Mouse (Mus musculus) embryonic facial prominence, embryonic 10.5 days (tissue): Measurements from ENCODE around the gene Gm49337. TPM values are rescaled to one million over a fixed set of nuclear protein-coding genes. Genes with fewer than 3 reads are reported as not detected.

Experiments
- DNase-seq: peaks from one replicate; pipeline ENCODE4 v3.0.0-alpha.2; 2017; ENCODE audit warnings: low spot score
- H3K27ac ChIP-seq: fragments of 300-500 bp; sonication (generic); replicated peaks from 2 replicates; pipeline ENCODE4 v1.5.1; 2016; ENCODE audit warnings: mild to moderate bottlenecking
- H3K27me3 ChIP-seq: fragments of 300-500 bp; sonication (generic); replicated peaks from 2 replicates; pipeline ENCODE4 v1.6.1; 2016; ENCODE audit warnings: low read depth, mild to moderate bottlenecking; ENCODE audit not compliant: poor library complexity, severe bottlenecking
- H3K36me3 ChIP-seq: fragments of 300-500 bp; sonication (generic); replicated peaks from 2 replicates; pipeline ENCODE4 v1.6.1; 2016; ENCODE audit warnings: mild to moderate bottlenecking, moderate library complexity
- H3K4me1 ChIP-seq: fragments of 300-500 bp; sonication (generic); 2 replicates; pipeline ENCODE4 v1.6.1; 2016
- H3K4me3 ChIP-seq: fragments of 300-500 bp; sonication (generic); 2 replicates; pipeline ENCODE4 v1.5.1; 2016; ENCODE audit warnings: mild to moderate bottlenecking, moderate library complexity
- H3K9me3 ChIP-seq: fragments of 300-500 bp; sonication (generic); 2 replicates; pipeline ENCODE4 v1.6.1; 2016; ENCODE audit warnings: mild to moderate bottlenecking
- WGBS: fragments of 180-500 bp; shearing (Covaris S2); methylation state at CpG from one replicate; pipeline ENCODE4 v1.1.7; 2016; 5-methylcytosine and 5-hydroxymethylcytosine counted together
- polyA plus RNA-seq: library from polyadenylated mRNA; unstranded; fragments of >200 nt; fragmentation: Nextera tagmentation; extraction: Ambion mirVana; gene quantifications from 2 replicates; pipeline ENCODE4 v1.2.1, GENCODE M21; 2016

Gm49337 gene
- polyA plus RNA-seq = not detected in 2 replicates

DNA sequence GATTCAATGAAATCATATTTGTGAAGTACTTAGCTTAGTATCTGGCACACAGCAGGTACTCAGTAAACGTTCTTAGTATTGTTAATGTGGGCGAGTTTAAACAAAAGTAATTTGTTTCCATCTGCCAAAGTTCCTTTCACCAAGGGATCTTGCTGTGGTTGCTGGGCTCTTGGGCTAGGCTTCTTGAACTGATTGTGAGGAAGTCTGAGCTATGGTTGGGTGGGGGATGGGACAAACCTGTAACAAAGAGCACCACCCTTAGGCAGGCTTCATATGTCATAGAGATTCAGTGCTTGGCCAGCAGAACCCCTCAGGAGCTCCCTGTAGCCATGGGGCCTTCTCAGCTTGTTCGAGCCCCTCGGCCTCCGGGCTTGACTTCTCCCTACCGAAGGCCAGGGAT is at the start of gene Gm49337, which contains the start of gene 1700042G07Rik:
TSS of gene Gm49337 (plus strand) at position 313 of the 400 bp plus-strand sequence.
TSS of gene 1700042G07Rik (plus strand) at position 301 of the 400 bp plus-strand sequence.
- Histone ChIP-seq H3K36me3 (no peaks in the 10 kb centered on the region), H3K27ac (peak within 1 kb of the TSS; percentile 48; the same call in 1 of the 2 replicates), H3K4me1 (peaks cover 49% of the 10 kb centered on the region), H3K27me3 (no peaks in the 10 kb centered on the region), H3K9me3 (no peaks in the 10 kb centered on the region), H3K4me3 (no peak within 1 kb of the TSS)
- WGBS = 90% methylated on average over 6 of the region's 6 CpGs
- DNase-seq = no peak

DNA sequence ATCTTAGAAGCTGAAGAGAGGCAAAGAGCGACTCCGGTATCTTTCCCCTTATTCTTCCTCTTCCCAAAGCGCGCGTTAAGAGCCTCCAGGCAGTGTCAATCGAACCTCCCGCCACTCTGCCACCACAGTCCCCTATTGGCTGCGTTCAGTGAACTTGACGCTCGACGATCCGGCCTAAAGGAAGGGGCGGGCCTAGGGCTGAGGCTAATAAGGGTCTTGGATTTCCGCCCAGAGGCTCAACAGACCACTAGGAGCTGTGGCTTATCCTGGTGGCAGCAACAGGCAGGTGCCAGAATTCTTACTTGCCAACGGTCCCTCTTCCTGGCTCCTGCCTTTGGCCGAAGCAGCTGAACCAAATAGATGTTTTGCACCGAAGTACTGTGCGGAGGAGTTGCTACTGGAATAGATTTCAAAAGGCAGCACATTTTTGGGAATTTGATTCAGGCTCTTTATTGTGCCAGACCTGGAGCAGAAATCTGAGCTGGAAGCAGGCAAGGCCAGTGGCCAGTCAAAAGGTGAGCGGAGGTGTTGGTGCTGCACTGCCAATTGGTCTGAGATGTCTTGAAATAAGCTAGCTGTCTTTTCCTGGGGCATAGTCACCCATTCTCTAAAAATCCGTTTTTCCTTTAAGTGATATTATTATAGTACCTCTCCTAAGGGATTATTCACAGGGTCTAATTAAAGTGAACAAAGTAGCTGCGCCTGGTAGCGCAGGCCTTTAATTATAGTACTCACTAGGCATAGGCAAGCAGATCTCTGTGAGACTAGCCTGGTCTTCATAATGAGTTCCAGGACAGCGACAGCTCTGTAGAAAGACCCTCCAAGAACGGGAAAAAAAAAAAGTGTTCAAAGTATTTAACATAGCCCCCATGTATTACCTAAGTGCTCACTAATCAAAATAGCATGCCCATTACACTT is 49.3 kb upstream of the Gm49337 start, which contains the start of the genes Rad54l and Pomgnt1:
TSS of gene Rad54l (minus strand) at position 89 of the 918 bp plus-strand sequence.
TSS of gene Pomgnt1 (plus strand) at position 239 of the 918 bp plus-strand sequence.
- peak; percentile 95 for DNase-seq
- WGBS = 5% methylated on average over 24 of the region's 24 CpGs
- Histone ChIP-seq H3K36me3 (peaks cover 25% of the 10 kb centered on the region), H3K9me3 (no peaks in the 10 kb centered on the region), H3K27ac (peak within 1 kb of the TSS; percentile 82), H3K27me3 (no peaks in the 10 kb centered on the region), H3K4me1 (peaks cover 27% of the 10 kb centered on the region), H3K4me3 (peak within 1 kb of the TSS; percentile 80)

DNA sequence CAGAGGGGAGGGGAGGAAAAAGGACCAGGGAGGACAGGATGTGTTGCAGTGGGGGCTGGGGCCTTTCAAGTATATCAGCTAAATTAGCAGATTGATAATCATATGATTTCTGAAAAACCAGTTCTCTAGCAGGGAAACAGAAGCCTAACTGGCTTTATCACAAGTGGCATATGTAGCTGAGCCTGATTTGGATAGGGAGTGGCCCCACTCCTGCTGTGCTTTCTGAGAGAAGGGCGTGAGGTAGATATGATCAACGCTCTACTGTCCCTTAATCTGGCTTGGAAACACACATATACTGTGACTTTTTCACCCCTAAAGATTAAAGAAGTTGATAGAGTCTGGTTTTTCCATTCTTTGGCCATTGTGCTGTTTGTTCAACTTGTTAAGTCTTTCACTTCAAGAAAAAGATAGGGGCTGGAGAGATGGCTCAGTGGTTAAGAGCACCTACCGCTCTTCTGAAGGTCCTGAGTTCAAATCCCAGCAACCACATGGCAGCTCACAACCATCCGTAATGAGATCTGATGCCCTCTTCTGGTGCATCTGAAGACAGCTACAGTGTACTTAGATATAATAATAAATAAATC is 47.3 kb upstream of the Gm49337 start:
- Histone ChIP-seq H3K4me1 (peaks cover 27% of the 10 kb centered on the region), H3K27me3 (no peaks in the 10 kb centered on the region), H3K27ac (no peak overlapping the region), H3K4me3 (no peak overlapping the region), H3K36me3 (peaks cover 15% of the 10 kb centered on the region), H3K9me3 (no peaks in the 10 kb centered on the region)
- DNase-seq = no peak
- WGBS = 97% methylated on average over 4 of the region's 4 CpGs

DNA sequence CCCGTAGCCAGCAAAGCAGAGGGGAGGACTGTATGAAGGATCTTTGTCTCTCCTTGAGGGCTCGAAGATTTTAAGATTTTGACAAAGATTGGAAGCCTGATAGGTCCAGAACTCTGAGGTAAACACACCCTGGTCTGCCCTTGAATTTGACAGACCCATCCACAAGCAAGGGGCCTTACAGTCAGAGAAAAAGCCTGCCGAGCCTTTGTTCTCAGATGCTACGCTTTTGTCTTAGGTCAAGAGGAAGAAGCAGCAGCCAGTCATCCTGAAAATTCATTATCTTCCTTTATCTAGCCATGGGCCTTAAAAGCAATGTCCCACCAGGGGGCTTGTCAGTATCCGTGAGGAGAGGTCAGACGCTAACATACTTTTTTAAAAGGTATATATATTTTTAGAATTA is 45.2 kb upstream of the Gm49337 start:
- Histone ChIP-seq H3K9me3 (no peaks in the 10 kb centered on the region), H3K36me3 (peaks cover 16% of the 10 kb centered on the region), H3K4me1 (peaks cover 20% of the 10 kb centered on the region), H3K4me3 (no peak overlapping the region), H3K27me3 (no peaks in the 10 kb centered on the region), H3K27ac (no peak overlapping the region)
- 77% methylated on average over 6 of the region's 6 CpGs for WGBS
- DNase-seq = no peak

DNA sequence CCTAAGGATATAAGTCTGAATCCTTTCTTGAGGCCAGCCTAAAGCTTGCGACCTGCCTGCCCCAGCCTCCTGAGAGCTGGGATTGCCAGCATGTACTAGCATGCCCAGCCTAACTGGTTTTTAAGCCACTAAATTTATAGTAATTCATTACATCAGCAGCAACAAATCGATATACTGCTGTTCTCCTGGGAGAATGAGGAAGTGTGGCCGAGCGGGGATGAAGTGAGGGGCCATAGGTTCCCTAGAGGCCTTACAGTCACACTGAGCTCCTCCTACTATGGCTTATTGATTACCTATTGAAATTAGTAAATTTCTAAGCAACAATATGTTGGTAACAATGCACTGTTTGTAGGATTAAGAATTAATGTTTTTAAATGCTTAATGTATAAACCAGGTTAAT is 40.1 kb upstream of the Gm49337 start:
- DNase-seq = no peak

DNA sequence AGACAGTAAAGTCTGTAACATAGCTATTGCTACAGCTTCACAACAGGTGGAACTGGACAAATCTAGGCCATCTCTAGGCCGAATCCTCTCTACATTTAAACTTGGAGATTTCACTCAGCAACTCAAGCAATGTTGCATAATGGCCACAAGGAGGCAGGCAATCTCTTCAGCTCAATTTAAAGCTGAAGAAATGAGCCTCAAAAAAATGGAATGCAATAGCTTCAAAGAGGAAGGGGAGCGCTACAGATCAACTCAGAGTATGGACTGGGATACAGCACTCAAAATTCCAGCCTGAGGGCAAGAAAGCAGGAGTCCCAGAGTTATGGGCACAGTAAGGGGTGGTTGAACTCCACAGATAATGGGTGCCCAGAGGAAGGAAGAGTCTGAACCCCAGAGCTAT is 38.2 kb upstream of the Gm49337 start:
- Histone ChIP-seq H3K9me3 (no peaks in the 10 kb centered on the region), H3K4me1 (peaks cover 8% of the 10 kb centered on the region; the same call in 1 of the 2 replicates), H3K36me3 (peaks cover 16% of the 10 kb centered on the region), H3K27me3 (no peaks in the 10 kb centered on the region), H3K4me3 (no peak overlapping the region), H3K27ac (no peak overlapping the region)
- no peak for DNase-seq
- 52% methylated on average over 2 of the region's 2 CpGs for WGBS

More for the DNA sequence above, 40.1 kb upstream of the Gm49337 start:
- Histone ChIP-seq H3K36me3 (peaks cover 16% of the 10 kb centered on the region), H3K27ac (no peak overlapping the region), H3K9me3 (no peaks in the 10 kb centered on the region), H3K4me3 (no peak overlapping the region), H3K27me3 (no peaks in the 10 kb centered on the region), H3K4me1 (peaks cover 8% of the 10 kb centered on the region; the same call in 1 of the 2 replicates)
- WGBS = 88% methylated on average over 4 of the region's 4 CpGs

DNA sequence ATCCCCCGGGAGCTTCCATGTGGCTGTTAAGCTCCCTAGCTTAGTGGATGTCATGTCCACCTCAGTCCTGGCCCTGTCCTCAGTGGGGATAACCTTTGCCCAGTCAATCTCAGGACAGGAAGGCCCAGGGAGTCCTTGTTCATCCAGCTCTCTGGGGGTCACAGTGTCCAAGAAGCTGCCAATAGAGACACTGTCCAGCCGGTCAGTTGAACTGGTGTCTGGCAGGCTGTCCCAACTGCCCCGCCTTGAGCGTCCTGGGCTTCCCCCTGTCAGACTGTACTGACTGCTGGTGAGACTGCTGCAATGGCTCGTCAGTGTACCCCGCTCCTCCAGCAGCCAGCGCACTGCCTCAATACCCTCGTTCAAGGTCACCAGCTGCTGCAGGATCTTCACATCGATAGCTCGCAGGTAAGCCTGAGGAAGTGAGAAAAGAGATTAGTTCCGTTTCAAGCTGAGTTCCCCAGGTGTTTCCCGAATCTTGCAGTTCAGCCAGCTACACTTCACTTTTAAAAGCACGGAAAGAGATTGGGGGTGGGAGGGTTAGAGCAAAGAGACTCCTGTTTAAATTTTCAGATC is 35.7 kb upstream of the Gm49337 start:
- Histone ChIP-seq H3K36me3 (no peaks in the 10 kb centered on the region), H3K9me3 (no peaks in the 10 kb centered on the region), H3K27me3 (peaks cover 12% of the 10 kb centered on the region), H3K4me1 (peaks cover 8% of the 10 kb centered on the region; the same call in 1 of the 2 replicates), H3K4me3 (no peak overlapping the region), H3K27ac (no peak overlapping the region)
- 53% methylated on average over 13 of the region's 13 CpGs for WGBS
- no peak for DNase-seq

DNA sequence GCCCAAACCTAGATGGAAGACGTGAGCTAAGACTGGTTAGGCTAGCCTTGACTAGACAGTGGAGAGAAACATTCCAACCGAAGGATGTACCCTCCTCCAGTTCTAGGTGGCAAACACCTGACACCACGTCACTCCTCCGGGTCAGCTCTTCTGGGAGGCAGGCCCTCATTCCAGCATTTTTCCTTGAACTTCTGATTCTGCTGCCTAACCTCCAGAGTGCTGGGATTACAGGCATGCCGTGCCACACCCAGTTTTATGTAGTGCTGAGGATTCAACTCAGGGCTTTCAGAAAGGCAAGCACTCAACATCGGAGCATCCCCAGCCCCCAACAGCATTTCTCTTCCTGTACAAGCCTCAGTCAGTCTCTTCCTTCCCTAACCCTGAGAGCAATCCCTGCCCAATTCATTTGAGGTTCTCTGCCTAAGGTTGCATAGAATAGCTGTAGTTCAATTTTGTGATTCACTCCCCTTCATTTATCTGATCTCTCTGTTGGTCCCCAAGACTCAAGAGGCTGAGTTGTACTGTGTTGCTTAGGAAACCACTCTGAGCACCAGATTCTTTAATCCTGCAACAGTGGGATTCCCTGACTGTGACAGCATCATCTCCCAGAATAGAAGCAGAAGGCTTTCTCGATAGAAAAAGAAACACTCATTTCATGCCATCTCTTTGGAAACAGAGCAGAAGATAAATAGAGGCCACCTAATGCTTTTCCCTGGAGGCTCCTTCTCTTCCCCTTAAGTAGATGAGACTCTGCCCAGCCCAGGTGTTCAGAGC is 32.2 kb upstream of the Gm49337 start:
- Histone ChIP-seq H3K36me3 (no peaks in the 10 kb centered on the region), H3K27ac (no peak overlapping the region), H3K4me1 (peaks cover 25% of the 10 kb centered on the region), H3K27me3 (peaks cover 37% of the 10 kb centered on the region), H3K9me3 (no peaks in the 10 kb centered on the region), H3K4me3 (no peak overlapping the region)
- 85% methylated on average over 7 of the region's 7 CpGs for WGBS
- DNase-seq = no peak

DNA sequence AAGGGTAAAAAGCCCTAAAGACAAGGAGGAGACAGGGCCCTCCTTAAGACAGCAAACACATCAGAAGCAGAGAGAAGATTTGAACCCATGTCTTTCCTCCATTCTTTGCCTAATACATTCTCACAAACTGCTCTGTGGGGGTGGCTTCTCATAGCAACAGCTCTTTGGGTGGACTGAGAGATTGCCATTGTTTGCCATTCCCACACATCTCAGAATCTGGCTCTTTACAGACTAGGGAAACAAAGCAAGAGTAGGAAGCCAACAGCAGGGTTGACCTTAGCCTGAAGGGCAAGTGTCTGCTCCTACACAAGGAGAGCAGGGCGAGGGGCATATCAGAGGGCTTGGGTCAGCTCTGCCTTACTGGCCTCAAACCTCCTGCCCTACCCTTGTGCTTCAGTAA is 31.4 kb upstream of the Gm49337 start:
- peaks cover 37% of the 10 kb centered on the region for H3K27me3 ChIP-seq
- H3K9me3 ChIP-seq = no peaks in the 10 kb centered on the region
- no peak overlapping the region for H3K4me3 ChIP-seq
- peaks cover 25% of the 10 kb centered on the region for H3K4me1 ChIP-seq
- H3K27ac ChIP-seq = no peak overlapping the region
- 71% methylated on average over 1 of the region's 1 CpGs for WGBS
- H3K36me3 ChIP-seq = no peaks in the 10 kb centered on the region
- no peak for DNase-seq

DNA sequence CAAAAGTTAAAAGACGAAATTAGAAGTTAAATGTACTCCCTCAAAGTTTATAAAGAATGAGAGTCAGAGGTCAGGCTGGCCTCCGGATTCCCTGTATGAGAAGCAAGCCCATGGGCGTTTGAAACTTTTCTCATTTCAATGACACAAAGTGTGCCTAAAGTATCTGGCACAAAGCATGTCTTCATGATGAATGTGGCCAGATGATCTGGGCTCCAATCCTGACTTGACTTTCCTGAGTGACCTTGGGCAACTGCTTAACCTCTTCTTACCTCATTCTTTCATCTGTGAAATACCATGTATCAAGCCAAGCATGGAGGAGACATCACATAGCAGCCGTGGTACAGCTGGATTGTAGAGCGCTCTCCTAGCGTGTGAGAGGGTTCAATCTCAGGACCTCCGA is 30.9 kb upstream of the Gm49337 start:
- peaks cover 37% of the 10 kb centered on the region for H3K27me3 ChIP-seq
- H3K9me3 ChIP-seq = peaks cover 2% of the 10 kb centered on the region; the same call in 1 of the 2 replicates
- no peak overlapping the region for H3K27ac ChIP-seq
- no peaks in the 10 kb centered on the region for H3K36me3 ChIP-seq
- no peak overlapping the region for H3K4me3 ChIP-seq
- DNase-seq = no peak
- 82% methylated on average over 7 of the region's 7 CpGs for WGBS
- H3K4me1 ChIP-seq = peaks cover 24% of the 10 kb centered on the region

DNA sequence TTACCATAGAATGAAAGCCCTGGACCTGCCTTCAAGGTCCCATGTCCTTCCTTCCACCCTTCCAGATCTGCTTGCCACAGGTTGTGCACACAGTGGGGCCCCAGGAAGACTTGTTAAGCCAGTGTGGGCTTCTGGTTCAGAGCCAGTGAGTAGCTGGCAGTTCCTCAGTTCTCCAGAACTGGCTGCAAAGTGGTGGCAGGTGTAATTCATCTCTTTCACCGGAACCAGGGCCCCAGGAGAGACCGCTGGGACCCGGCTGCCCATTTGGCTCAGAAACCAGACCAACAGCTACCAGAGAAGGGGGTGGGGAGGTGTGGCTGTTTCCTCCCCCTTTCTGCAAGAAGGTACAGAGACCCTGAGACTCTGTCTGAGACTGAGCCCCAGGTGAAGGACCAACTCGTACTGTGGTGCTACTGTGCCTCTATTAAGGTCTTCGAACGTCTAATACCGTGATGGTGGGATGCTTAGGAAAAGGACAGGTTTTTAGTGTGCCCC is 29.8 kb upstream of the Gm49337 start:
- peaks cover 3% of the 10 kb centered on the region; the same call in 1 of the 2 replicates for H3K9me3 ChIP-seq
- no peak overlapping the region for H3K27ac ChIP-seq
- DNase-seq = no peak
- 16% methylated on average over 7 of the region's 7 CpGs for WGBS
- no peaks in the 10 kb centered on the region for H3K36me3 ChIP-seq
- H3K27me3 ChIP-seq = peaks cover 37% of the 10 kb centered on the region
- peak overlapping the region; percentile 83 for H3K4me3 ChIP-seq
- H3K4me1 ChIP-seq = peaks cover 20% of the 10 kb centered on the region
